Mouse (Mus musculus): ENCODE measurements around the gene Bpgm. TPM values are rescaled to one million over a fixed set of nuclear protein-coding genes. Genes with fewer than 3 reads are reported as not detected.

The Bpgm gene
- polyA plus RNA-seq, 1 experiment from 2014 or later, result 38.1 TPM

- no peaks in the 10 kb centered on the region for H3K36me3 ChIP-seq (ENCODE audit: control insufficient read depth, insufficient read depth, low read length)
- no peaks in the 10 kb centered on the region for H3K9me3 ChIP-seq (ENCODE audit: control insufficient read depth, low read length)
- no peak overlapping the region for H3K9ac ChIP-seq (ENCODE audit: low read length)
- ATAC-seq (replicated peaks; ENCODE audit: low FRiP score, low TSS enrichment, low read depth) (no peak), DNase-seq (ENCODE audit: low spot score) (no peak)
- H3K27ac ChIP-seq (ENCODE audit: low read depth), result peak overlapping the region; percentile 57; the same call in 1 of the 2 replicates
- peak overlapping the region; percentile 29; the same call in 1 of the 2 replicates for H3K4me2 ChIP-seq (ENCODE audit: low read length)
- WGBS, result 28% methylated on average over 5 of the region's 5 CpGs
- no peak overlapping the region for H3K4me3 ChIP-seq (ENCODE audit: low read depth, low read length)
- no peaks in the 10 kb centered on the region for H3K27me3 ChIP-seq (replicated peaks; ENCODE audit: control insufficient read depth, insufficient read depth, low read length)
- H3K4me1 ChIP-seq (replicated peaks; ENCODE audit: control insufficient read depth, insufficient read depth, low read length), result peaks cover 13% of the 10 kb centered on the region
Observed at GRCm38 (mm10) chr6:34514655-34515054, 38.6 kb downstream of the Bpgm start.

- DNase-seq (ENCODE audit: low spot score) (peak; percentile 53), ATAC-seq (replicated peaks; ENCODE audit: low FRiP score, low TSS enrichment, low read depth) (0 out of 2 replicates have a peak, but pooled peaks have one; percentile 32)
- no peaks in the 10 kb centered on the region for H3K9me3 ChIP-seq (ENCODE audit: control insufficient read depth, low read length)
- H3K4me2 ChIP-seq (ENCODE audit: low read length), result peak overlapping the region; percentile 29; the same call in 1 of the 2 replicates
- WGBS, result 41% methylated on average over 10 of the region's 10 CpGs
- peaks cover 13% of the 10 kb centered on the region for H3K4me1 ChIP-seq (replicated peaks; ENCODE audit: control insufficient read depth, insufficient read depth, low read length)
- H3K4me3 ChIP-seq (ENCODE audit: low read depth, low read length), result no peak overlapping the region
- H3K27ac ChIP-seq (ENCODE audit: low read depth), result peak overlapping the region; percentile 57; the same call in 1 of the 2 replicates
- H3K27me3 ChIP-seq (replicated peaks; ENCODE audit: control insufficient read depth, insufficient read depth, low read length), result no peaks in the 10 kb centered on the region
- no peak overlapping the region for H3K9ac ChIP-seq (ENCODE audit: low read length)
- H3K36me3 ChIP-seq (ENCODE audit: control insufficient read depth, insufficient read depth, low read length), result no peaks in the 10 kb centered on the region
Observed at GRCm38 (mm10) chr6:34515098-34515782, 39.2 kb downstream of the Bpgm start.

DNA sequence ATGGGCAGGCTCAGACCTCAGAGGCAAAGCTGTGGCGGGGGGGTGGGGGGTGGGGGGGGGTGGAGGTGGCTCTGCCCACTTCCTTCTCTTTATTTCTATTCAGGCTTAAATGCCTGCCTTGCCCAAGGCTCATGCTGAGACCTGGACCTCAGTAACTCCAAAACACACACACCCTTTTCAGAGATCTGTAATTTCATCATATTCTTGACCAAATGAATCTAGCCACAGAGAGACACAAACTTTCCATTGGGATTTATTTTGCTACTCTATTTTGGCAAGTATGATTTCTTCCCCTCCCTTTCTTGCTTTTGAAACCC is 39.7 kb downstream of the Bpgm start:
- H3K36me3 ChIP-seq (ENCODE audit: control insufficient read depth, insufficient read depth, low read length), result no peaks in the 10 kb centered on the region
- no peak for ATAC-seq (replicated peaks; ENCODE audit: low FRiP score, low TSS enrichment, low read depth)
- DNase-seq (ENCODE audit: low spot score), result no peak
- no peaks in the 10 kb centered on the region for H3K27me3 ChIP-seq (replicated peaks; ENCODE audit: control insufficient read depth, insufficient read depth, low read length)
- peaks cover 13% of the 10 kb centered on the region for H3K4me1 ChIP-seq (replicated peaks; ENCODE audit: control insufficient read depth, insufficient read depth, low read length)
- no peaks in the 10 kb centered on the region for H3K9me3 ChIP-seq (ENCODE audit: control insufficient read depth, low read length)
- H3K4me3 ChIP-seq (ENCODE audit: low read depth, low read length), result no peak overlapping the region
- no peak overlapping the region for H3K9ac ChIP-seq (ENCODE audit: low read length)
- H3K4me2 ChIP-seq (ENCODE audit: low read length), result no peak overlapping the region
- no peak overlapping the region for H3K27ac ChIP-seq (ENCODE audit: low read depth)
- 75% methylated on average over 1 of the region's 1 CpGs for WGBS

GRCm38 (mm10) chr6:34517750-34518149 is 41.7 kb downstream of the Bpgm start:
- Histone ChIP-seq H3K9me3 (ENCODE audit: control insufficient read depth, low read length) (no peaks in the 10 kb centered on the region), H3K9ac (ENCODE audit: low read length) (no peak overlapping the region), H3K27ac (ENCODE audit: low read depth) (no peak overlapping the region), H3K4me3 (ENCODE audit: low read depth, low read length) (no peak overlapping the region), H3K4me2 (ENCODE audit: low read length) (no peak overlapping the region), H3K27me3 (replicated peaks; ENCODE audit: control insufficient read depth, insufficient read depth, low read length) (no peaks in the 10 kb centered on the region), H3K36me3 (ENCODE audit: control insufficient read depth, insufficient read depth, low read length) (no peaks in the 10 kb centered on the region), H3K4me1 (replicated peaks; ENCODE audit: control insufficient read depth, insufficient read depth, low read length) (peaks cover 9% of the 10 kb centered on the region)
- DNase-seq (ENCODE audit: low spot score), result no peak
- ATAC-seq (replicated peaks; ENCODE audit: low FRiP score, low TSS enrichment, low read depth), result no peak
- WGBS, result 79% methylated on average over 5 of the region's 5 CpGs

DNA sequence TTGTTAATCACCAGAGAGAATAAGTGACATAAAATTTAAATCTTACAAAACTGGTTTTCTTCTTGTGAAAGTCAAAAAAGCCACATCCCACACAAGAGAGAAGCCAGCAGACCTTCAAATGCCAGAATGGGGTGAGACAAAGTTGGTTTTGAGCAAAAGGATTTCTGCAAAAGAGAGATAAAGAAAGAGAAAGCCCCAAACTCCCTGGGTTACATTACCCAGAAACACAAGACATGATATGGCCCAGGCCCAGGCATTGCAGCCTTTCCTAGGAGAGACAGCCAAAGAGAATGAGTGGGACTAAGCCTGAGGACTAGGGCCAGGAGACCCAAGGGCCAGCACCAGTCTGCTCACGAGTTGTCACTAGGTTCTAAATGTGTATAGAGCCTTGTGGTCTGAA is 43.1 kb downstream of the Bpgm start:
- H3K4me1 ChIP-seq (replicated peaks; ENCODE audit: control insufficient read depth, insufficient read depth, low read length), result peaks cover 9% of the 10 kb centered on the region
- no peaks in the 10 kb centered on the region for H3K9me3 ChIP-seq (ENCODE audit: control insufficient read depth, low read length)
- H3K9ac ChIP-seq (ENCODE audit: low read length), result no peak overlapping the region
- no peak for ATAC-seq (replicated peaks; ENCODE audit: low FRiP score, low TSS enrichment, low read depth)
- 64% methylated on average over 1 of the region's 1 CpGs for WGBS
- H3K27me3 ChIP-seq (replicated peaks; ENCODE audit: control insufficient read depth, insufficient read depth, low read length), result no peaks in the 10 kb centered on the region
- H3K36me3 ChIP-seq (ENCODE audit: control insufficient read depth, insufficient read depth, low read length), result no peaks in the 10 kb centered on the region
- no peak overlapping the region for H3K4me2 ChIP-seq (ENCODE audit: low read length)
- H3K27ac ChIP-seq (ENCODE audit: low read depth), result no peak overlapping the region
- H3K4me3 ChIP-seq (ENCODE audit: low read depth, low read length), result no peak overlapping the region
- DNase-seq (ENCODE audit: low spot score), result no peak

- Histone ChIP-seq H3K27me3 (replicated peaks; ENCODE audit: control insufficient read depth, insufficient read depth, low read length) (no peaks in the 10 kb centered on the region), H3K36me3 (ENCODE audit: control insufficient read depth, insufficient read depth, low read length) (no peaks in the 10 kb centered on the region), H3K4me2 (ENCODE audit: low read length) (no peak overlapping the region), H3K9me3 (ENCODE audit: control insufficient read depth, low read length) (no peaks in the 10 kb centered on the region), H3K9ac (ENCODE audit: low read length) (no peak overlapping the region), H3K4me3 (ENCODE audit: low read depth, low read length) (no peak overlapping the region), H3K4me1 (replicated peaks; ENCODE audit: control insufficient read depth, insufficient read depth, low read length) (peaks cover 3% of the 10 kb centered on the region; the same call in 1 of the 2 replicates), H3K27ac (ENCODE audit: low read depth) (no peak overlapping the region)
- DNase-seq (ENCODE audit: low spot score), result no peak
- WGBS, result 68% methylated on average over 2 of the region's 2 CpGs
- ATAC-seq (replicated peaks; ENCODE audit: low FRiP score, low TSS enrichment, low read depth), result no peak
Observed at GRCm38 (mm10) chr6:34520491-34520890, 44.5 kb downstream of the Bpgm start.

- no peak for DNase-seq (ENCODE audit: low spot score)
- no peak overlapping the region for H3K4me3 ChIP-seq (ENCODE audit: low read depth, low read length)
- no peak overlapping the region for H3K27ac ChIP-seq (ENCODE audit: low read depth)
- no peak overlapping the region for H3K4me2 ChIP-seq (ENCODE audit: low read length)
- H3K36me3 ChIP-seq (ENCODE audit: control insufficient read depth, insufficient read depth, low read length), result no peaks in the 10 kb centered on the region
- 53% methylated on average over 6 of the region's 6 CpGs for WGBS
- no peaks in the 10 kb centered on the region for H3K9me3 ChIP-seq (ENCODE audit: control insufficient read depth, low read length)
- no peak for ATAC-seq (replicated peaks; ENCODE audit: low FRiP score, low TSS enrichment, low read depth)
- no peak overlapping the region for H3K9ac ChIP-seq (ENCODE audit: low read length)
- no peaks in the 10 kb centered on the region for H3K27me3 ChIP-seq (replicated peaks; ENCODE audit: control insufficient read depth, insufficient read depth, low read length)
- H3K4me1 ChIP-seq (replicated peaks; ENCODE audit: control insufficient read depth, insufficient read depth, low read length), result no peaks in the 10 kb centered on the region
Observed at GRCm38 (mm10) chr6:34520912-34521311, 44.9 kb downstream of the Bpgm start.

DNA sequence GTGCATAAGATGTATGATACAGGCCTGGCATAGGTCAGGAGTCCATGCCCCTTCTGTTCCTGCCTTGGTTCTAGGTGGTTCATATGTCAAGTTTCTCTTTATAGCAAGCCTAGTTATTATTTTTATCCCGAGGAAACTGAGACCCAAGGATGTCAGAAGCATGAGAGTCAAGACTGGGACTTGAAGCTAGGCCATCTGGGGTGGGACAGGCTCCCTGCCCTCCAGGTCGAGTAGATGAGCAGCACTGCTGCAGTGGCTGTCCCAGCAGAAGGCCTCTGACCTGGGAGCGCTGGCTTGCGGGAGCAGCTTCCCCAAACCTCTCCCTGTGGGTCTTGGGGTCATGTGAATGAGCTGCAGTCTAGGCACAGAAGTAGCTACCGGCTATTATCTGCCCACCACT is 47.5 kb downstream of the Bpgm start:
- DNase-seq (ENCODE audit: low spot score) (no peak), ATAC-seq (replicated peaks; ENCODE audit: low FRiP score, low TSS enrichment, low read depth) (no peak)
- 71% methylated on average over 5 of the region's 5 CpGs for WGBS
- H3K9ac ChIP-seq (ENCODE audit: low read length), result no peak overlapping the region
- H3K27ac ChIP-seq (ENCODE audit: low read depth), result no peak overlapping the region
- H3K4me3 ChIP-seq (ENCODE audit: low read depth, low read length), result no peak overlapping the region
- no peaks in the 10 kb centered on the region for H3K9me3 ChIP-seq (ENCODE audit: control insufficient read depth, low read length)
- no peaks in the 10 kb centered on the region for H3K27me3 ChIP-seq (replicated peaks; ENCODE audit: control insufficient read depth, insufficient read depth, low read length)
- H3K4me1 ChIP-seq (replicated peaks; ENCODE audit: control insufficient read depth, insufficient read depth, low read length), result no peaks in the 10 kb centered on the region; the same call in 1 of the 2 replicates
- H3K36me3 ChIP-seq (ENCODE audit: control insufficient read depth, insufficient read depth, low read length), result no peaks in the 10 kb centered on the region
- no peak overlapping the region for H3K4me2 ChIP-seq (ENCODE audit: low read length)

GRCm38 (mm10) chr6:34525499-34525924 is 49.5 kb downstream of the Bpgm start:
- no peak for ATAC-seq (replicated peaks; ENCODE audit: low FRiP score, low TSS enrichment, low read depth)
- WGBS, result 85% methylated on average over 1 of the region's 1 CpGs

More at GRCm38 (mm10) chr6:34525499-34525924, 49.5 kb downstream of the Bpgm start:
- Histone ChIP-seq H3K4me1 (replicated peaks; ENCODE audit: control insufficient read depth, insufficient read depth, low read length) (peaks cover 3% of the 10 kb centered on the region; the same call in 1 of the 2 replicates), H3K27me3 (replicated peaks; ENCODE audit: control insufficient read depth, insufficient read depth, low read length) (no peaks in the 10 kb centered on the region), H3K9me3 (ENCODE audit: control insufficient read depth, low read length) (no peaks in the 10 kb centered on the region), H3K9ac (ENCODE audit: low read length) (no peak overlapping the region), H3K4me2 (ENCODE audit: low read length) (no peak overlapping the region), H3K4me3 (ENCODE audit: low read depth, low read length) (no peak overlapping the region), H3K36me3 (ENCODE audit: control insufficient read depth, insufficient read depth, low read length) (no peaks in the 10 kb centered on the region), H3K27ac (ENCODE audit: low read depth) (no peak overlapping the region)
- no peak for DNase-seq (ENCODE audit: low spot score)

All from intestine, embryonic 14.5 days (tissue).